Mouse (Mus musculus): ENCODE results near the gene Sbk2. TPM values are rescaled to one million over a fixed set of nuclear protein-coding genes. Genes with fewer than 3 reads are reported as not detected.

Gene Sbk2
- polyA plus RNA-seq, 1 experiment from 2014 or later, result 2.3 TPM

GRCm38 (mm10) chr7:4924891-4925301 lies 39.3 kb downstream of the Sbk2 start:
- peaks cover 78% of the 10 kb centered on the region for H3K4me1 ChIP-seq
- peak overlapping the region; percentile 32; the same call in 1 of the 2 replicates for H3K4me3 ChIP-seq
- peaks cover 13% of the 10 kb centered on the region for H3K36me3 ChIP-seq
- WGBS, result 15% methylated on average over 4 of the region's 4 CpGs
- H3K27ac ChIP-seq, result peak overlapping the region; percentile 83
- DNase-seq (ENCODE audit: low spot score), result no peak
- no peaks in the 10 kb centered on the region for H3K9me3 ChIP-seq
- peaks cover 7% of the 10 kb centered on the region; the same call in 1 of the 2 replicates for H3K27me3 ChIP-seq (ENCODE audit: insufficient read depth, poor library complexity, severe bottlenecking)

- DNase-seq (ENCODE audit: low spot score), result no peak
- Histone ChIP-seq H3K27ac (peak overlapping the region; percentile 83), H3K9me3 (no peaks in the 10 kb centered on the region), H3K36me3 (peaks cover 17% of the 10 kb centered on the region), H3K4me3 (peak overlapping the region; percentile 59), H3K4me1 (peaks cover 82% of the 10 kb centered on the region), H3K27me3 (ENCODE audit: insufficient read depth, poor library complexity, severe bottlenecking) (peaks cover 7% of the 10 kb centered on the region; the same call in 1 of the 2 replicates)
- WGBS, result 3% methylated on average over 4 of the region's 4 CpGs
Measured at GRCm38 (mm10) chr7:4924483-4924882, 39.7 kb downstream of the Sbk2 start.

GRCm38 (mm10) chr7:4923586-4924364 lies 40.4 kb downstream of the Sbk2 start:
- H3K27ac ChIP-seq, result peak overlapping the region; percentile 83
- no peaks in the 10 kb centered on the region for H3K9me3 ChIP-seq
- peaks cover 86% of the 10 kb centered on the region for H3K4me1 ChIP-seq
- peak overlapping the region; percentile 59 for H3K4me3 ChIP-seq
- H3K27me3 ChIP-seq (ENCODE audit: insufficient read depth, poor library complexity, severe bottlenecking), result peaks cover 7% of the 10 kb centered on the region; the same call in 1 of the 2 replicates
- peaks cover 24% of the 10 kb centered on the region for H3K36me3 ChIP-seq
- no peak for DNase-seq (ENCODE audit: low spot score)
- 4% methylated on average over 37 of the region's 37 CpGs for WGBS

- Histone ChIP-seq H3K27ac (peak overlapping the region; percentile 83), H3K9me3 (no peaks in the 10 kb centered on the region), H3K36me3 (peaks cover 31% of the 10 kb centered on the region), H3K4me1 (peaks cover 86% of the 10 kb centered on the region), H3K27me3 (ENCODE audit: insufficient read depth, poor library complexity, severe bottlenecking) (peaks cover 7% of the 10 kb centered on the region; the same call in 1 of the 2 replicates), H3K4me3 (peak overlapping the region; percentile 59)
- WGBS, result 2% methylated on average over 14 of the region's 14 CpGs
- DNase-seq (ENCODE audit: low spot score), result no peak
Measured at GRCm38 (mm10) chr7:4922931-4923565, 41.2 kb downstream of the Sbk2 start.

GRCm38 (mm10) chr7:4922508-4922907 lies 41.7 kb downstream of the Sbk2 start:
- Histone ChIP-seq H3K9me3 (no peaks in the 10 kb centered on the region), H3K4me1 (peaks cover 81% of the 10 kb centered on the region), H3K4me3 (peak overlapping the region; percentile 59), H3K27ac (peak overlapping the region; percentile 83), H3K36me3 (peaks cover 36% of the 10 kb centered on the region), H3K27me3 (ENCODE audit: insufficient read depth, poor library complexity, severe bottlenecking) (peaks cover 7% of the 10 kb centered on the region; the same call in 1 of the 2 replicates)
- DNase-seq (ENCODE audit: low spot score), result peak; percentile 95
- under 1% methylated on average over 14 of the region's 14 CpGs for WGBS

GRCm38 (mm10) chr7:4921824-4922482 lies 42.3 kb downstream of the Sbk2 start, which contains the start of gene Nat14:
Gene Nat14, plus strand, starts transcription at chr7:4922028.
- no peak for DNase-seq (ENCODE audit: low spot score)
- H3K4me1 ChIP-seq, result peaks cover 76% of the 10 kb centered on the region
- WGBS, result 35% methylated on average over 8 of the region's 8 CpGs
- H3K27me3 ChIP-seq (ENCODE audit: insufficient read depth, poor library complexity, severe bottlenecking), result peaks cover 5% of the 10 kb centered on the region; the same call in 1 of the 2 replicates
- no peaks in the 10 kb centered on the region for H3K9me3 ChIP-seq
- peak within 1 kb of the TSS; percentile 59 for H3K4me3 ChIP-seq
- H3K27ac ChIP-seq, result peak within 1 kb of the TSS; percentile 83
- H3K36me3 ChIP-seq, result peaks cover 39% of the 10 kb centered on the region

- Histone ChIP-seq H3K9me3 (no peaks in the 10 kb centered on the region), H3K4me3 (peak overlapping the region; percentile 59)
- no peak for DNase-seq (ENCODE audit: low spot score)
Measured at GRCm38 (mm10) chr7:4920976-4921823, 43.0 kb downstream of the Sbk2 start.

GRCm38 (mm10) chr7:4920496-4920895 lies 43.7 kb downstream of the Sbk2 start:
- 0 out of 2 replicates have a peak overlapping the region, but pooled peaks have one; percentile 59 for H3K4me3 ChIP-seq
- H3K4me1 ChIP-seq, result peaks cover 74% of the 10 kb centered on the region

More at GRCm38 (mm10) chr7:4920976-4921823, 43.0 kb downstream of the Sbk2 start:
- H3K27ac ChIP-seq, result peak overlapping the region; percentile 83
- H3K4me1 ChIP-seq, result peaks cover 76% of the 10 kb centered on the region
- WGBS, result 34% methylated on average over 23 of the region's 23 CpGs
- no peaks in the 10 kb centered on the region for H3K27me3 ChIP-seq (ENCODE audit: insufficient read depth, poor library complexity, severe bottlenecking)
- peaks cover 39% of the 10 kb centered on the region for H3K36me3 ChIP-seq

GRCm38 (mm10) chr7:4919971-4920370 lies 44.2 kb downstream of the Sbk2 start:
- Histone ChIP-seq H3K36me3 (peaks cover 39% of the 10 kb centered on the region), H3K4me1 (peaks cover 69% of the 10 kb centered on the region), H3K27ac (0 out of 2 replicates have a peak overlapping the region, but pooled peaks have one; percentile 1), H3K27me3 (ENCODE audit: insufficient read depth, poor library complexity, severe bottlenecking) (no peaks in the 10 kb centered on the region), H3K4me3 (no peak overlapping the region), H3K9me3 (no peaks in the 10 kb centered on the region)
- DNase-seq (ENCODE audit: low spot score), result no peak
- WGBS, result 88% methylated on average over 21 of the region's 21 CpGs

More at GRCm38 (mm10) chr7:4920496-4920895, 43.7 kb downstream of the Sbk2 start:
- Histone ChIP-seq H3K27ac (peak overlapping the region; percentile 83), H3K9me3 (no peaks in the 10 kb centered on the region), H3K27me3 (ENCODE audit: insufficient read depth, poor library complexity, severe bottlenecking) (no peaks in the 10 kb centered on the region), H3K36me3 (peaks cover 39% of the 10 kb centered on the region)
- 93% methylated on average over 19 of the region's 19 CpGs for WGBS
- no peak for DNase-seq (ENCODE audit: low spot score)

GRCm38 (mm10) chr7:4919096-4919495 lies 45.1 kb downstream of the Sbk2 start:
- 84% methylated on average over 21 of the region's 21 CpGs for WGBS
- Histone ChIP-seq H3K36me3 (peaks cover 39% of the 10 kb centered on the region), H3K9me3 (no peaks in the 10 kb centered on the region), H3K4me1 (peaks cover 60% of the 10 kb centered on the region), H3K4me3 (no peak overlapping the region), H3K27me3 (ENCODE audit: insufficient read depth, poor library complexity, severe bottlenecking) (no peaks in the 10 kb centered on the region), H3K27ac (no peak overlapping the region)
- DNase-seq (ENCODE audit: low spot score), result no peak

GRCm38 (mm10) chr7:4918681-4919080 lies 45.5 kb downstream of the Sbk2 start:
- 89% methylated on average over 15 of the region's 15 CpGs for WGBS
- H3K27ac ChIP-seq, result no peak overlapping the region
- H3K9me3 ChIP-seq, result no peaks in the 10 kb centered on the region
- H3K36me3 ChIP-seq, result peaks cover 39% of the 10 kb centered on the region
- H3K4me3 ChIP-seq, result no peak overlapping the region
- DNase-seq (ENCODE audit: low spot score), result no peak
- H3K4me1 ChIP-seq, result peaks cover 56% of the 10 kb centered on the region
- no peaks in the 10 kb centered on the region for H3K27me3 ChIP-seq (ENCODE audit: insufficient read depth, poor library complexity, severe bottlenecking)

GRCm38 (mm10) chr7:4917494-4917893 lies 46.7 kb downstream of the Sbk2 start:
- Histone ChIP-seq H3K9me3 (no peaks in the 10 kb centered on the region), H3K4me3 (no peak overlapping the region), H3K4me1 (peaks cover 44% of the 10 kb centered on the region), H3K27me3 (ENCODE audit: insufficient read depth, poor library complexity, severe bottlenecking) (no peaks in the 10 kb centered on the region), H3K36me3 (peaks cover 39% of the 10 kb centered on the region), H3K27ac (no peak overlapping the region)
- 86% methylated on average over 2 of the region's 2 CpGs for WGBS
- no peak for DNase-seq (ENCODE audit: low spot score)
